Mouse (Mus musculus): ENCODE measurements around the gene Foxj3.
"Not testable (repeated sequence)": the region's sequence is repeated elsewhere in the genome, so short reads cannot be mapped to it uniquely, and the experiment has no call there.

Gene Foxj3

DNA sequence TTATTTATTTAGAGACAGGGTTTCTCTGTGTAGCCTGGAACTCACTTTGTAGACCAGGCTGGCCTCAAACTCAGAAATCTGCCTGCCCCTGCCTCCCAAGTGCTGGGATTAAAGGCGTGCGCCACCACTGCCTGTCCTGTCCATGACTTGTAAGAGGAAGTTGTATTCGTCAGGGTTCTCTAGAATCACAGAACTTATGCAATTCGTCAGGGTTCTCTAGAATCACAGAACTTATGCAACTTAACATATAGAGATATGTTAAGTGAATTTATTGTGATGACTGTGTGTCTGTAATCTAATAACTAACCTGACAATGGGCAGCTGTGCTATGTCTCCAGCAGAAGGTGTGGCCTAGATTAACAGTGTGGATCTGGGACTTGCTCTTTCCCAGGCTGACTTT is at the start of gene Foxj3:
Foxj3 (plus strand) TSS at position 390 of the 400 bp plus-strand sequence.
- not testable (repeated sequence) for DNase-seq

DNA sequence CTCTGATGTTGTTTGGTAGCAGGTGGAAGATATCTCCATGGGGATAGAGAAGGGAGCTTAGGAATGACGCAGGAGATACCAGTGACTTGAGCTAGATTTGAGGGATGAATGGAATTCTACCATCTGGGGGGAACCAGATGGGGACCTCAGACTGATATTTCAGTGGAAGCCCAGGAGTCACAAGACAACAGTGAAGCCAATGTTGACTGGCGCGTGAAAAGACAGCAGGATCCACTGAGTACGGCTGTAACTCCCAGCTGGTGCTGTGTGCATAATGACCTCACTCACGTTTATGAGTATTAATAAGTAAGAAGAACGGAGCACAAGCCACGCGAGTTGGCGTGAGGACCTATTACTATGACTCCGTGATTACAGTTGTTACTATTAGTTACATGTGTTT is 47.1 kb upstream of the Foxj3 start:
- no peak for DNase-seq

DNA sequence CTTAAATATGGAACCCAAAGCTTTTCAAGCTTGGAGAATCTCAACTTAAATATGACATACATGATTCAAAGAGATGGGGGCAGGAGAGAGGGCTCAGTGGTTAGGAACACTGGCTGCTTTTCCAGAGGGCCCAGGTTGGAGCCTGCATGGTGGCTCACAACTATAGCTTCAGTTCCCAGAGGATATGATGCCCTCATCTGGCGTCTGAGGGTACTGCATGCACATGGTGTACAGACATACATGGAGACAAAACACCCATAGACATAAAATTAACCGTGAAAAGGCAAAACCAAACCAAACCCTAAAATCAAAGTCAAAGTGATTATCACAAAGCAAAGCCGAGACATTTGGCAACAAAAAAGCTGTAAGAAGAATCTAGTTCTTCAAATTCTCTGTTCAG is 46.0 kb upstream of the Foxj3 start:
- no peak for DNase-seq

DNA sequence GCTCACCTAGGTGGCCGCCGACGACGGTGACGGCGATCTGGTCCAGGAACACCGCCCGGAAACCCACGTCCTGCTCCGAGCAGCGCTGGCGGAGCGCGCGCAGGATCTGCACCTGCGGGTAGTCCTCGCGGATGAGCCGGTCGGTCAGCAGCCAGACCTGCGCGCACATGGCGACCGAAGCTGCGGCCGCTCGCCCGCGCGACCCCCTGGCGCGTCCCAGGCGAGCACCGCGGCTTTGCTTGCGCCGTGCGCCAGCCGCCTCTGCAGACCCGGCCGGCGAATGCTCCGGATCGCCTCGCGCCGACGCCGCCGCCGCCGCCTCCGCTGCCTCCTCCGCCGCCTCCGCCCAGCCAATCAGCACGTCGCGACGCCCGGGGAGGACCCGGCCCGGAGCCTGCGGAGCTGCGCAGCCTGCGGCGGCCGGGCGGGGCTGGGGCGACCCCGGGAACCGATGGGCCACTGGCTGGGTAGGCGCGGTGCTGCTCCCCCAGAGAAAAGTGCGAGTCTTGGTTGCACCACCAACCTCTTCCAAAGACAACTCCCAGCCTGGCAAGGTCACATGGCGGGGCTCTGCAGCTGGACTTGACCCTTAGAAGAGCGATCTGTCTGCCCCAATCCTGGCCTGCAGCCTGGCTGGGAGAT is 44.4 kb upstream of the Foxj3 start, which contains the start of gene Rimkla:
Rimkla (minus strand) TSS at position 338 of the 642 bp plus-strand sequence.
- peak; percentile 97 for DNase-seq

DNA sequence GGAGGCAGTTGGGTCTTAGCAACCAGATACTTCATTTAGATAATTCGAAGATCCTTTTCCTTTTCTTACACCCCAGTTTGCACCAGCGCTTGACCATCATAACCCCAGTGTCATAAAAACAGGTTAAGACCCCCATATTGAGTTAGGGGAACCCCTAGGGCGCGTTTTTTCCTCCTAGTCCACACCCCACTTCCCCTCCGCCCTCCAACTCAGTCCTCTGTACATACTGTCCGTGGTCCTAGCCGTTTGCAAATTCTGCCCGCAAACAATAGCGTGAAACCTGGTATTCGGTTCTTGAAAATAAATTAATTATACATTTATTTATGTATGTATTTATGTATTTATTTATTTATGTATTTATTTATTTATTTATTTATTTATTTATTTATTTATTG is 43.9 kb upstream of the Foxj3 start:
- no peak for DNase-seq

DNA sequence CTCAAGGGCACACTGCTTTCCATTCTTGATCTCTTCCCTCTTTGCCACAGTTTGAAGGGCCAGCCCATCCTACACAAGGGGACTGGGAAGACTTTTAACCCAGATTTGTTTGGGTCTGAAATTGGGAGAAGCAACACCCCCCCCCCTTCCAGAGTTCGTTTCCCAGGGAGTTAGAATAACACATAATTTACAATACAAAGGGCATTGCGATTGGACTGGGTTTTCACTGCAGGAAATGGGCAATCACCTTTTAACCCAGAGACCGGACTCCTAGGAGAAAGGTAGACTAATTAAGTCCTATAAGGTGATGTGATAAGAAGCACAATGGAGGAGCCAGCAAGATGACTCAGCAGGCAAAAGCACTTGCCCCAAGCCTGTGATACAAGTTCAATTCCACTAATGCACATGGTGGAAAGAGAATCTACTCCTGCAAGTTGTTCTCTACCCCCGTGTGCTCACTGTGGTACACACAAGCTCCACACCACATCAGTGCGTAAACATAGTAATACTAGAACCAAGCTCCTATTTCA is 38.4 kb upstream of the Foxj3 start:
- no peak for DNase-seq

DNA sequence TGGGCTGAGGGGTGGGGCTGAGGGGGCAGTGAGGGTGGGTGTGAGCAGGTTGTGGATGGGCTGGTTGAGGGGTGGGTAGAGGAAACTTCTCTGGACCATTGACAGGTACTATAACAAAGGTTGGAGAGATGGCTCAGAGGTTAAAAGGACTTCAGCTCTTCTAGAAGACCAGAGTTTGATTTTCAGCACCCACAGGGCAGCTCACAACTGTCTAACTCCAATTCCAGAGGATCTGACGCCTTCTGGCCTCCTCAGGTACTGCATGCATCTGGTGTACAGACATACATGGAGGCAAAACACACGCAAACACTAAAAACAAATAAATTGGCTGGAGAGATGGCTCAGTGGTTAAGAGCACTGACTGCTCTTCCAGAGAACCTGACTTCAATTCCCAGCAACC is 25.2 kb upstream of the Foxj3 start:
- DNase-seq = no peak

DNA sequence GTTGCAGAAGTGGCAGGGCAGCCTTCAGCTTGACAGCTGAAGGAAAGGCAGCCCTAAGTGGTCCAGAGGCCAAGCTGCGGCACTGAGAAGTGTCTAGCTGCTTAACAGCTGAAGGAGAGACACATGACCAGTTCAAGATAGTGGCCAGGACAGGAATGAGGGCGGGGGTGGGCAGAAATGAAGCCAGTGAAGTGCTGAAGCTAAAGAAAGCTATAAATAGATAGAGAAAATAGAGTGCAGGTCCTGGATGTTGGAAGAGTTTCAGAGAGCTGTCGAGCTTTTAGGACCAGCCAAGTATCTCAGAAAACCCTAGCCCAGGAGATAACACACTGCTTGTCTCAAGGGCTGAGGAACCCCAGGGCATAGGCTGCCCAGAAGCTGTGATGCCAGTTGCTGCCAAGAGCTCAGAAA is 24.1 kb upstream of the Foxj3 start:
- peak; percentile 92 for DNase-seq

DNA sequence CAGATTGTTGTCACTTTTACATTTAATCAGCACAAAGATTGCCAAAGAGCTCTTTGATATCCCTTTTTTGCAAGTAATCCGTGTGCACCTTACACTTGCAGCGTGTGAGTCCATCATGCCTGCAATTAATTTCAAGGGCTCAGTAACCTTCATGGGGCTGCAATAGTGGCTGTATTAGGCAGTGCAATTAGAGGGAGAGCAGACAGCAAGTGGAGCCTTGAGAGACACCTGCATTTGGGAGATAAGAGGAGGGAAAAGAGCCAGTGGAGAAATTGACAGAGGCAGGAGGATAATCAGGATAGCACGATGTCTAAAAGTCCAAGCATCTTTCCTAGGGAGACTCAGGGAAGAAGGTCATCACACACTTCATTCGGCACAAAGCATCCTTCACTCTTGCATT is 13.2 kb upstream of the Foxj3 start:
- peak; percentile 41 for DNase-seq

DNA sequence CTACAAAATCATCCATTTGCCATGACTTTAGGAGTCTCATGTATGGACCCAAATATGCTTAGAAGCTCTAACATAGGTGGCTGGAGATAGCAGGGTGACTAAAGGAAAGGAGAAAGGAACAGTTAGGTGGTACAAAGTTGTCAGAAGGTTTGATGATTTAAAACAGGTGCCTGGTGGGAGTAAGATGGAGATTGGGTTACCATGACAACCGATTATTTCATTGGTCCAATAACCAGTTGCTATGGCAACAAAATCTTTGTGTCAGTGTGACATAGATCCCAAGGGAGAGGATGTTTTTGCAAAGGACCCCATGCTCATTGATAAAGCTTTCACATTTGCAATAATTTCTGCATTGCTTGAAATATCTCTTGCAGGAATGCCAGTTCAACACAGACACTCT is 12.8 kb upstream of the Foxj3 start:
- peak; percentile 12 for DNase-seq

DNA sequence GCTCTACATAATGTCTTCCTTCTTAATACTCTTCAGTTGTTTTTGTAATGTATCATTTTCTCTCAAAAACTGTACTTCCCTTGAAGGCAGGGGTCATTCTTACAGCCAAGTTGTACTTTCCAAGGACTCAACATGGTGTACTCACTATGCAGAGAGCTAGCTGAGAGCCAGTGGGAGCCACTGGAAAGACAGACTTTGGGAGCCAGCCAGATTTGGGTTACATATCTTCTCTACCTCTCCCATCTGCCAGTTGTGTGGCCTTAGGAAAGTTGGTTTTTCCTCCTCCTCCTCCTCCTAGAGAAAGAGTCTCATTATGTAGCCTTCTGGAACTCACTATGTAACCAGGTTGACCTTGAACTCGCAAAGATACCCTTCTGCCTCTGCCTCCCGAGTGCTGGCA is 12.3 kb upstream of the Foxj3 start:
- peak; percentile 51 for DNase-seq

DNA sequence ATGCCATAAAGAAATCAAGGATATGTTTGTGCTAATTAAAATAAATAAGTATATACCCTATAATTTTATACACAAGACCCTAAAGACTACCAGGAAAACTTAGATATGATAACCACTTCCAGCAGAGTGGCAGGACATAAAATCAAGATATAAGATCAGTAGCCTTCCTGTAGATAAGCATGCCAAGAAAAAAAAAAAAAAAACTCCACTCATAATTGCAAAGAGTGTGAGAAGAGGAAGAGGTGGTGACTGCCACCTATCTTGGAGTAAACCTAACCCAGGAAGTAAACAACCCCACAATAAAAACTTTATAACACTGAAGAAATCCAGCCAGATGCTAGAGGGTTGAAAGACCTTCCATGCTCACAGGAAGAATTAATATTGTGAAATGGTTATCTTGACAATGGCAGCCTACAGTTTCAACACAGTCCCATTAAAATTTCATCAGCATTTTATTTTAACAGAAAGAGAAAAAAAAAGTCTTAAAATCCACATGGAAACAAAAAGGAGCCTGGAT is 10.4 kb upstream of the Foxj3 start:
- no peak for DNase-seq

DNA sequence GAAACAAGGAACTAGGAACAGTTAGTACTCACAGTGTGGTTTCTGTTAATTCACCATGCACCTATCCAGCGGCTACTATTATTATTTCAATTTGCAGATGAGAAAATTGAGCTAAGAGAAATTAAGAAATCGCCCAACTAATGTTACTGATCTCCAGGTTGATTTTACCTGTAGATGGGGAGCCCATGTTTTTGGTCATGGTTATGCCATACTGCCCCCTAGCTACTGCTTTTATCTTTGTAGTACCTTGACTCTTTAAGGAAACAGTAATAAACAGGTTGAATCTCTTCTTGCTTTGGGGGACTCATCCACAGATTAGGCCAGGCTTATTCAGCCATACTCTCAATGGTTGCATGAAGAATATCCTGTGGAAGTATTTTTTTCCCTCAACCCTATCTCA is 5.0 kb upstream of the Foxj3 start:
- DNase-seq = no peak

DNA sequence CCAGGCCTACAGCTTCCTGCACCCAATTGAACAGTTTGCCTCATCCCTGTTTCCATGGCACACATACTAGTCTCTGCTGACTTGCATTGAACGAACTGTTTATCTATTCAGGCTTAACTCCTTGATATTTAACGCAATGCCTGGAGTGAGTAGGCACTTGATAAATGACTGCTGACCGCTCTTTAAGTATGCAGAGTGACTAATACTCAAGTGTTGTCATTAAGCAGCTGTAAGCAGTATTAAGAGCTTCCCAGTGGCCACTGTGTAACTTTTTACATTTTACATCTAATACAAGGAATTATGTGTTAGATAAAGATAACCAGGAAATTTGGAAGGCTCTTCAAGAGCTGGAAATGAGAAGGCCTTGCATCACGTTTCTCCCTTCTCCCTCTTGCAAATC is 1.7 kb upstream of the Foxj3 start:
- DNase-seq = no peak

DNA sequence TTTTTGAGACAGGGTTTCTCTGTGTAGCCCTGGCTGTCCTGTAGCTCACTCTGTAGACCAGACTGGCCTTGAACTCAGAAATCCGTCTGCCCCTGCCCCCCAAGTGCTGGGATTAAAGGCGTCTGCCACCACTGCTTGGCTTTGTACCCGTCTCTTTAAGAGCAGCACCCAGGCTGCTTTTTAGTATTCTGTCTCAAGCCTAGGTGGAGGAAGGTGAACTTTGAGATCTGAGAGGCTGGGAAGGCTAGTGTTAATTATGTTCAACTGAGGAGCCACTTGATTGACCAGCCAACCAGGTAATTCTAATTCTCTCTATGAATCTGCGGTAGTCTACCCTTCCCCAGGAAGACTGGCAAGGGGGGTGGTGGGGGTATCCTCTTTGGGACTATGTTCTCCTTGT is 632 bp downstream of the Foxj3 start:
- DNase-seq = no peak

DNA sequence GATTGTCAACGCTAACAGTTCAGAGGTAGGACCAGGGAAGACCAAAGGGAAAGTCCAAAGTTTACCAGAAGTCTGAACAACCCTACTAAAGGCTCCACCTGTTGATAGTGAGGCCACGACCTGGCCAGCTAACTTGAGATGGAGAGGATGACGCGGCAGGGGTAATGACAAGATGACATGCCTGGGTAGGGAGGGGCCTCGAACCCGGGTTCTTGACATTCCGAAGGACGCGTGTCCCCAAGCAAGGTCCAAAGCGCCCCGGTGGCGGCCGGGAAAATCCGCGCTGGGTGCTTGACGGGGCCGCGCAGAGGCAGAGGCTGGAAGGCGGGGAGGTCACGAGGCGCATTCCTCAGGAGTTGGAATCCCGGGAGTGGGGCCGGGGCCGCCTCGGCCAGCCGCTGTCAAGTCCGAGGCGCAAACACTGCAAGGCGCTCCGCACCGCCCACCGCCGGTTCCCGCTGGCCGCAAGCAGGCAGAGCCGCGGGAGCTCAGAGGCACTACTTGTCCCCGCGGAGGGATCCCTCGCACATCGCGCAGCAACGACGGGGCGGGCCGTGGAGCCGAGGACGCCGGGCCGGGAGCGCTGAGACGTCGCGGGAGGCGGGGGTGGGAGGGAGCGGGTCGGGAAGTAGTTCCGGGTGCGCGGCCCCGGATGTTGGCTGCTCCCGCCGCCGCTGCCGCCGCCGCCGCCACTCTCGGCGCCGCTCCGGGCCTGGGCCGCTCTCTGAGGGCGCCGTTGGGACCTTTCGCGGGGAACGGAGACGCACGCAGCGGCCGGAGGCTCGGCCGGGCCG is 2.4 kb downstream of the Foxj3 start, which contains the start of gene Frg2f1:
Frg2f1 (minus strand) TSS at position 499 of the 794 bp plus-strand sequence.
- peak; percentile 99 for DNase-seq

DNA sequence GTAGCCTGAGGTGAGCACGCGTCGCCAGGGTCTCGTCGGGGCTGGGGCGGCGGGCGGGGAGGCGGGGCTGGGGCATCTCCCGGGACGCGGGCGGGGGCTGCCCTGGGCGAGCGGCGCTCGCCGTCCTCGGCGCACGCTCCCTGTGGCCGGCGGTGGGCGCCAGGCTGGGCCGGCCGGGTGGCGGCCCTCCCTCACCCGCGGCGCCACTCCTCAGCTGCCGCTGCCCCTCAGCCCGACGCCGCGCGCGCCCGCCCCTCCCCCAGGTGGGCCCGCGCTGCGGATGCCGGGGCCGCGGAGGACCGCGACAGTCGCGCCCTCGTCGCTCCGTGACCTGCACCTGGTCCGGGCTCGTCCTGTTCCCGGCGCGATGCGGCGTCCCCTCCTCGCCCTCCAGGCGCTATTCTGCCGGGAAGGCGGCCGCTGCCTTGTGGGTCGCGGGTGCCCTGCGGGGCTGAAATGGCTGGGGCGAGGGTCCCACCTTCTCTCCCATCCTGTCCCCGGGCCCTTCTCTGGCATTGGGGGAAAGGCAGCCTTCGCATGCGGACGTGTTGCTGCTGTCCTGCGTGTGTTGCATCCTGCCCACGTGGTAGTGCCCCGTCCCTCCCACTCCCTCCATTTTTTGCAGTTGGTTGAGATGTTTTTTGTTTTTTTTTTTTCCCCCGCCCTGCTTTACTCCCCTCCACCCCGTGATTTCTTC is 3.2 kb downstream of the Foxj3 start:
- DNase-seq = no peak

DNA sequence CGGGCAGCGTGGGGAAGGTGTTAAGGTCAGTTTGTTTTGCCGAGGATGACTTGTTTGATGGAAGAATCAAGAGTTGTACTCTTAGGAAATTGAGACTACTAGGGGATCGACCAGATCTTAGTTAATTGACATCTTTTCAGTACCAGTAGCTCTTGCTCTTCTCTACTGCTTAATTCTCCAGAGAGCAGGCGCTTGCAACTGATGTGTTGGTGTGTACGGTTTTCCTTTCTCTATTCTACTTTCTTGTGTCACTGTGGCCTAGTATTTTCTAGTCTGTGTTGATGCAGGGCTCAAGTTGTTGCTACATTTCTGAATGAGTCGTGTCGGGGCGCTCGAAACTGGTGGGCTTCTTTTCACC is 3.7 kb downstream of the Foxj3 start:
- no peak for DNase-seq

DNA sequence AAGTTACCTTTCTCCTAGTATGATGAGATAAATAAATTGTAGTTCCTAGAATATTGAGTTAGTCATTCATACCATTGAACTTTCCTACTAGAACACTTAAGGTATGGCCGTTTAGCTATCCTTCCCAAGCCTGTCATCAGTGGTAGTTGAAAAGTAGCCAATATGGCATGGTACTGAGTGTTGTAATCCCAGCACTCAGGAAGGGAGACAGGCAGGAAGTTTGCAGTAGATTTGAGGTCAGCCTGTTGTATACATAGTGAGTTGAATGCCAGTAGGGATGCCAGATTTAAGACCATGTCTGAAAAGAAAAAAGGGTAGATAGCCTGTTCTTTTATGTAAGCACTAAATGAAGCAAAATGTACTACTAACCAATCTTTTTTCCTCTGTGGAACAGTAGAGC is 14.1 kb downstream of the Foxj3 start:
- peak; percentile 86 for DNase-seq

DNA sequence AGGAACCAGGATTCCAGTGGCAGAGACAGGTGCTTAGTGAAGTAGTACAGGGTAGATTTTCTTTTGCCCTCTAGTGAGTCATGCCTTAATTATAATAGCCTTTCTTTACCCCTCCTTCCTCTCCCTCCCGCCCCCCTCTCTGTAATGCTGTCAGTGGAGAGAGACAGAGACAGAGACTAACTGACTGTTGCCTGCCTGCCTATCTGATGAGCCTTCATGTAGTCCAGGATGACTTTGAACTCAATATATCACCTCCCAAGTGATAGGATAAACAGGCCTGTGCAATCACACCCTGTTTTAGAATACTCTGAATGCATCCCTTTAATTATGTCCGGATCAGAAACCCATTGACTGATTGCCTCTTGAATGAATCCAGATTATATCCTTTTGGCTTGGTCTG is 18.7 kb downstream of the Foxj3 start:
- DNase-seq = no peak

DNA sequence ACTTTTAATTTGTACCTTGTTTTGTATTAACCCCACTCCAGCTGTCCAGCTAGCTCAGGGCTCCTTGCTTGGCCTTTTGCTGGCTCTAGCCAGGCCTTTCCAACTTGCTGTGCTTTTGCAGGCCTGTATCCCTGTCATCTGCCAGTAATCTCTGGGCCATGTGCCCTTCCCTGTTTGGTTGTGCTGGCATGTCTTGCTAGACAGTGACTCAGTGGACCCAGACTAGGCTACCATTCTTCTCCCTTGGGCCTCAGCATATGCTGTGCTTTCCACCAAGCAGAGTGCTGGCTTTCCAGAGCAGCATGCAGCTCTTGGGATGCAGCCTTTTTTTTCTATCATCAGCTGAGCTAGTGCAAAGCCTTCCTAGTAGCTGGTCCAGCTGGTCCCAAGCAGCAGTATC is 26.3 kb downstream of the Foxj3 start:
- peak; percentile 96 for DNase-seq

DNA sequence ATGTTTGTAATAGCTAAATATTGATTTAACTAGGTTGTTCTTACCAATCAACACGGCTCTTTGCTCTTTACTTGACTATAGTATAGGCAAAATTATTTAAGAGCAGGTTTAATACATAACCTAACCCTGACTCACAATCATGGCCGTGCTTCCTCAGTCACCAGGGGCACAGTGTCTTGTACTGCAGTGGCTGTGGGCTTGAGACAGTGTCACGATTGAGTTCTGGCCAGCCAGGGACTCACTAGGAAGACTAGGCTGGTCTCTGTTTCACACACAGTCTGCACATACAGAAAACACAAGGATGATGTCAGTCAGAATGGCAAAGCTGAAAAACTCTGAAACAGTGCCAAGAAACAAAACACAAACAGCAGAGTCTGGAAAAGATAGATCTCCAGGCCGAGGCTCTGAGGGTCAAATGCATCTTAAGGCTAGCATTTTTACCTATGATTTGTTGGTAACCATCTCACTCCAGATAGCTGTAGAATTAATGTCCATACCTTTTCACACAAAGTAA is 29.6 kb downstream of the Foxj3 start:
- DNase-seq = no peak

DNA sequence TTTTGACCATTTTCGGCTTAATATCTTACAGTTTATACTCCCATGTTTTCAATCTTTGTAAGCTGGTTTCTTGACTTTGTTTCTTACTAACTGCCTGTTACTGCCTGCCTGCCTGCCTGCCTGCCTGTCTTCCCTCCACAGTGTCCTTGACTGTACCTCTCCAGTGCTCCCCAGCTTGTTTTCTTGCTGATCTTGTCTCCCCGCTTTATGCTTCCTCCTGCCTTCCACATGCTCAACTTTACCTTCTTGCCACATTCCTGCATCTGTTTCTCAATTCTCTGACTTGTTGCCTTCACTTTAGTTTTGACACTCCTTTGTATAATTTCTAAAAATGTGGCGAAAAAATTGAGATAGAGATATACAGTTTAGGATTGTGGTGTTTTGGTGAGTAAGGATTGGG is 35.9 kb downstream of the Foxj3 start:
- no peak for DNase-seq

Data from heart, adult 11 months (tissue).